Mouse (Mus musculus) CD4-positive helper T cell, adult 2 months (primary cell): ENCODE results near the gene Il5.

ENCODE experiments used
- DNase-seq: peaks from one replicate; pipeline ENCODE4 v3.0.0-alpha.2; 2012; ENCODE audit warnings: low read depth, missing footprints, low spot score

Gene Il5

GRCm38 (mm10) chr11:53720715-53721114 lies at the start of gene Il5:
Gene Il5 (plus strand): TSS chr11:53720794.
- DNase-seq = no peak

- DNase-seq = no peak
These were observed 49.2 kb upstream of the Il5 start for GRCm38 (mm10) chr11:53671414-53671813.

GRCm38 (mm10) chr11:53680141-53680540 lies 40.5 kb upstream of the Il5 start:
- DNase-seq = no peak

- no peak for DNase-seq
These were observed 38.9 kb upstream of the Il5 start for GRCm38 (mm10) chr11:53681686-53682085.

- DNase-seq = no peak
These were observed 38.4 kb upstream of the Il5 start for GRCm38 (mm10) chr11:53682170-53682569.

GRCm38 (mm10) chr11:53682994-53683530 lies 37.5 kb upstream of the Il5 start:
- DNase-seq = no peak

- DNase-seq = no peak
These were observed 28.6 kb upstream of the Il5 start for GRCm38 (mm10) chr11:53691979-53692378.

GRCm38 (mm10) chr11:53698521-53698920 lies 22.1 kb upstream of the Il5 start:
- DNase-seq = no peak

GRCm38 (mm10) chr11:53699351-53699750 lies 21.2 kb upstream of the Il5 start:
- DNase-seq = no peak

GRCm38 (mm10) chr11:53706236-53706933 lies 14.2 kb upstream of the Il5 start:
- peak; percentile 64 for DNase-seq

- peak; percentile 93 for DNase-seq
These were observed 13.5 kb upstream of the Il5 start, which contains the start of gene Rad50 for GRCm38 (mm10) chr11:53706934-53707717. Gene Rad50 (minus strand): TSS chr11:53707319.

- DNase-seq = no peak
These were observed 12.9 kb upstream of the Il5 start for GRCm38 (mm10) chr11:53707718-53708009.

GRCm38 (mm10) chr11:53719701-53720100 lies 893 bp upstream of the Il5 start:
- peak; percentile 17 for DNase-seq

- DNase-seq = no peak
These were observed 10.9 kb downstream of the Il5 start for GRCm38 (mm10) chr11:53731457-53731856.

- peak; percentile 63 for DNase-seq
These were observed 11.7 kb downstream of the Il5 start for GRCm38 (mm10) chr11:53732244-53732643.

GRCm38 (mm10) chr11:53733824-53734223 lies 13.2 kb downstream of the Il5 start:
- DNase-seq = peak; percentile 50

GRCm38 (mm10) chr11:53734431-53734830 lies 13.8 kb downstream of the Il5 start:
- DNase-seq = no peak

GRCm38 (mm10) chr11:53734970-53735681 lies 14.5 kb downstream of the Il5 start:
- no peak for DNase-seq

GRCm38 (mm10) chr11:53735682-53736245 lies 15.2 kb downstream of the Il5 start:
- peak; percentile 84 for DNase-seq

GRCm38 (mm10) chr11:53736771-53737572 lies 16.4 kb downstream of the Il5 start:
- DNase-seq = peak; percentile 85

GRCm38 (mm10) chr11:53737573-53737946 lies 17.0 kb downstream of the Il5 start:
- DNase-seq = peak; percentile 75
